Mouse (Mus musculus): ENCODE results near the gene Lamp1. TPM values are rescaled to one million over a fixed set of nuclear protein-coding genes. Genes with fewer than 3 reads are reported as not detected.

Gene Lamp1
- polyA plus RNA-seq, 1 experiment from 2014 or later = 361 TPM

DNA sequence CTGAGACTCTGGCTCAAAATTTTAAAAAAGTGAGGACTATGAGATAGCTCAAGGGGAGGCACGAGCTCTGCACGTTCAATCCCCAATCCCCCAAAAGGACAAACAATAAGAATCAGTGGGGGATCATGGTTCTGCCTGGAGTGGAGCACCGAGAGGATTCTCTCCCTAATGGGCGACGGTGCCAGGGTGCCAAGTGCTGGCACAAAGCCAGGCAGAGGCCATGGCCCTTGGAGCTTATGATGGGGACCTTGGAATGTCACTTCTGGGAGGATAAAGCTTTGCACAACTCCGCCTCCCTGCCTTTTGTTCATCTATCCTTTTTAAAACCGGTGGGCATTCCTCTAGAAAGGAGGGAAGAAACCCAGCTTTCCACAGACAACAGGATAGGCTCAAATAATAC lies 28.7 kb downstream of the Lamp1 start:
- no peak for ATAC-seq (ENCODE audit: insufficient number of reproducible peaks, insufficient read depth, low FRiP score, low read depth)
- H3K27me3 ChIP-seq (ENCODE audit: control insufficient read depth, insufficient read depth, low read length) = no peaks in the 10 kb centered on the region
- no peak overlapping the region for H3K4me2 ChIP-seq (ENCODE audit: low read length)
- H3K9ac ChIP-seq (ENCODE audit: low read length) = no peak overlapping the region
- WGBS = 71% methylated on average over 7 of the region's 7 CpGs
- no peak overlapping the region for H3K4me3 ChIP-seq (ENCODE audit: control insufficient read depth in 1 of 2, insufficient read depth in 1 of 2, low read depth in 1 of 2, low read length in 2 of 2)
- no peak overlapping the region for H3K27ac ChIP-seq (replicated peaks in 1 of 2; ENCODE audit: control insufficient read depth in 1 of 2, insufficient read depth in 1 of 2, low read depth in 2 of 2, low read length in 2 of 2)
- H3K4me1 ChIP-seq (ENCODE audit: control insufficient read depth in 2 of 2, insufficient read depth in 2 of 2, low read length in 2 of 2) = no peaks in the 10 kb centered on the region
- H3K36me3 ChIP-seq (ENCODE audit: control insufficient read depth, insufficient read depth, low read length) = peaks cover 19% of the 10 kb centered on the region; the same call in 1 of the 2 replicates
- H3K9me3 ChIP-seq (ENCODE audit: control insufficient read depth, low read length) = no peaks in the 10 kb centered on the region

DNA sequence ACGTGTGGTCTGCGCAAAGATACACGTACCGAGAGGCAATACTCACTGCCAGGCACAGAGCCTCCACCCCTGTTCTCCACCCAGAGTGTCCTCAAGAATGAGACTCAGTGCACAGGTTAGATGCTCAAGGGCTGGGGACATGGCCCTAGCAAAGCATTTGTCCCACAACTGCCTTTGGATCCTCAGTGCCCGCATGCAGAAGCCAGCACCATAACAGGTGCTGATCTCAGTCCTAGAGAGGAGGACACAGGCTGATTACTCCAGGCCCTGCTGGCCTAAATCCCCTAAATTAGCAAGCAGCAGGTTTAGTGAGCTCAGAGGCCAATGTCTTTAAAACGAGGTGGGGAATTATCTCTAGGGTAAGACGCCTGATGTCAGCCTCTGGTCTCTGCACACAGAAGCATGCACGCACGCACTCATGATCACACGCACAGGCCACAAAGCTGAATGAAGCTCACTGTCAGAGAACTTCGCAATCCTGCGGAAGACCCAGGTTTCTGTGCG lies 29.1 kb downstream of the Lamp1 start:
- Histone ChIP-seq H3K4me1 (ENCODE audit: control insufficient read depth in 2 of 2, insufficient read depth in 2 of 2, low read length in 2 of 2) (no peaks in the 10 kb centered on the region), H3K36me3 (ENCODE audit: control insufficient read depth, insufficient read depth, low read length) (peaks cover 19% of the 10 kb centered on the region; the same call in 1 of the 2 replicates), H3K9me3 (ENCODE audit: control insufficient read depth, low read length) (no peaks in the 10 kb centered on the region), H3K27ac (replicated peaks in 1 of 2; ENCODE audit: control insufficient read depth in 1 of 2, insufficient read depth in 1 of 2, low read depth in 2 of 2, low read length in 2 of 2) (no peak overlapping the region), H3K4me2 (ENCODE audit: low read length) (no peak overlapping the region), H3K9ac (ENCODE audit: low read length) (no peak overlapping the region), H3K27me3 (ENCODE audit: control insufficient read depth, insufficient read depth, low read length) (no peaks in the 10 kb centered on the region), H3K4me3 (ENCODE audit: control insufficient read depth in 1 of 2, insufficient read depth in 1 of 2, low read depth in 1 of 2, low read length in 2 of 2) (no peak overlapping the region)
- ATAC-seq (ENCODE audit: insufficient number of reproducible peaks, insufficient read depth, low FRiP score, low read depth) = no peak
- WGBS = 88% methylated on average over 13 of the region's 13 CpGs

DNA sequence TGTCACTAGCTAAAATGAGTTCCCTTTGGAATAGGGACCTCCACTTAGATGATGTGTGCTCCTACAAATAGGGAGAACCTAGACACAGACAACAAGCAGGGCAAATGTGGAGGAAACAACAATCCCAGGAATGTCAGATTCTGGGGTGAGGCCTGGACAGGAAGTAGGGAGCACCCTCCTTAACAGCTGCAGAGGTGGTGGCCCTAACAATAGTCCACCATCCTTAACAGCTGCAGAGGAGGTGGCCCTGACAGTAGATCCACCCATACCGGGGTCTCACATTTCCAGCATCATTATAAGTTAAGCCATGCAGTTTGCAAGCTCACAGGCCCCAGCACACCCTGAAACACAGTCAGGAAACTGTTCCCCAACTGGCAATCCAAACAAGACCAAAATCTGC lies 29.9 kb downstream of the Lamp1 start:
- no peaks in the 10 kb centered on the region for H3K9me3 ChIP-seq (ENCODE audit: control insufficient read depth, low read length)
- H3K4me1 ChIP-seq (ENCODE audit: control insufficient read depth in 2 of 2, insufficient read depth in 2 of 2, low read length in 2 of 2) = no peaks in the 10 kb centered on the region
- peaks cover 19% of the 10 kb centered on the region; the same call in 1 of the 2 replicates for H3K36me3 ChIP-seq (ENCODE audit: control insufficient read depth, insufficient read depth, low read length)
- H3K9ac ChIP-seq (ENCODE audit: low read length) = no peak overlapping the region
- no peak overlapping the region for H3K27ac ChIP-seq (replicated peaks in 1 of 2; ENCODE audit: control insufficient read depth in 1 of 2, insufficient read depth in 1 of 2, low read depth in 2 of 2, low read length in 2 of 2)
- no peak overlapping the region for H3K4me3 ChIP-seq (ENCODE audit: control insufficient read depth in 1 of 2, insufficient read depth in 1 of 2, low read depth in 1 of 2, low read length in 2 of 2)
- WGBS = 71% methylated on average over 1 of the region's 1 CpGs
- H3K27me3 ChIP-seq (ENCODE audit: control insufficient read depth, insufficient read depth, low read length) = no peaks in the 10 kb centered on the region
- no peak overlapping the region for H3K4me2 ChIP-seq (ENCODE audit: low read length)
- no peak for ATAC-seq (ENCODE audit: insufficient number of reproducible peaks, insufficient read depth, low FRiP score, low read depth)

DNA sequence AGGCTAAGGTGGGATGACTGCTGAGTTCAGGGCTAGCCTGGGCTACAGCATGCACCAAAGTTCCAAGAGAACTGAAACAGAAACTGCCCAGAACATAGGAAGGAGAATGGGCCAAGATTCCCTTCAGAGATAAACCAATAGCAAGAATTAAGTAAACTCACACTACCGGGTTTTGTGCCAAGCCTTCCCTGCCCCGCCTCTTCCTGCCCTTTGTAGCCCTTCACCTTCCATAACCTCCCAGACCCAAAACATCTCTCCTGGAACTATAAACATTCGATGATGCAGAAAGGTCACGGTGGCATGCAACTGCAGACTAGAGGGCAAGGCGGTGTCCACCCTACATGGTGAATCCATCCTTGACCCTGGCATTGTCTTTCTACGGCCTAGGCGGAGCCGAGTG lies 31.3 kb downstream of the Lamp1 start:
- H3K36me3 ChIP-seq (ENCODE audit: control insufficient read depth, insufficient read depth, low read length) = peaks cover 10% of the 10 kb centered on the region; the same call in 1 of the 2 replicates
- H3K4me1 ChIP-seq (ENCODE audit: control insufficient read depth in 2 of 2, insufficient read depth in 2 of 2, low read length in 2 of 2) = no peaks in the 10 kb centered on the region
- H3K4me3 ChIP-seq (ENCODE audit: control insufficient read depth in 1 of 2, insufficient read depth in 1 of 2, low read depth in 1 of 2, low read length in 2 of 2) = no peak overlapping the region
- H3K9ac ChIP-seq (ENCODE audit: low read length) = no peak overlapping the region
- 93% methylated on average over 8 of the region's 8 CpGs for WGBS
- H3K4me2 ChIP-seq (ENCODE audit: low read length) = no peak overlapping the region
- no peak for ATAC-seq (ENCODE audit: insufficient number of reproducible peaks, insufficient read depth, low FRiP score, low read depth)
- H3K27ac ChIP-seq (replicated peaks in 1 of 2; ENCODE audit: control insufficient read depth in 1 of 2, insufficient read depth in 1 of 2, low read depth in 2 of 2, low read length in 2 of 2) = no peak overlapping the region
- H3K27me3 ChIP-seq (ENCODE audit: control insufficient read depth, insufficient read depth, low read length) = no peaks in the 10 kb centered on the region
- no peaks in the 10 kb centered on the region for H3K9me3 ChIP-seq (ENCODE audit: control insufficient read depth, low read length)

DNA sequence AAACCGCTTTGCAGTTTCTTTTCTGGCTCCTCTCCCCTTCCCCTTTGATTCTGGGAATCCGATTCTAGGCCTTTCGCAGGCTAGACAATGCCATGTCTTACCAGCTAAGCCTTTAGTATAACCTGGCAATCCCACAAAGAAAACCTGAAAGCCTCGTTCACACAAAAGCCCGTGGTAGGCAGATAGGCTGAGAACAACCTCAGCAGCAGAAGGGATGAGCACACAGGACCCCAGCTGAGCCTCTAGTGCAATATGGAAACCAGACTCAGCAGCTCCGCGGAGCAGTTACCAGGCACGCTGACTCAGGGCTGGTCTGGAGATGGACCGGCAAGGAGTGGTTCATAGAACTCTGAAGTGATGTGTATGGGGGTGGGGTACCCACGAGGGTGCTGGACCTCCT lies 35.9 kb downstream of the Lamp1 start:
- 55% methylated on average over 10 of the region's 10 CpGs for WGBS
- ATAC-seq (ENCODE audit: insufficient number of reproducible peaks, insufficient read depth, low FRiP score, low read depth) = no peak
- no peaks in the 10 kb centered on the region for H3K36me3 ChIP-seq (ENCODE audit: control insufficient read depth, insufficient read depth, low read length)
- H3K9me3 ChIP-seq (ENCODE audit: control insufficient read depth, low read length) = no peaks in the 10 kb centered on the region
- no peak overlapping the region for H3K4me3 ChIP-seq (ENCODE audit: control insufficient read depth in 1 of 2, insufficient read depth in 1 of 2, low read depth in 1 of 2, low read length in 2 of 2)
- peaks cover 6% of the 10 kb centered on the region for H3K27me3 ChIP-seq (ENCODE audit: control insufficient read depth, insufficient read depth, low read length)
- H3K9ac ChIP-seq (ENCODE audit: low read length) = no peak overlapping the region
- H3K27ac ChIP-seq (replicated peaks in 1 of 2; ENCODE audit: control insufficient read depth in 1 of 2, insufficient read depth in 1 of 2, low read depth in 2 of 2, low read length in 2 of 2) = no peak overlapping the region
- peaks cover 0 to 2% of the 10 kb centered on the region in 2 experiments; a peak in 1 of 4 replicates for H3K4me1 ChIP-seq (ENCODE audit: control insufficient read depth in 2 of 2, insufficient read depth in 2 of 2, low read length in 2 of 2)
- no peak overlapping the region for H3K4me2 ChIP-seq (ENCODE audit: low read length)

DNA sequence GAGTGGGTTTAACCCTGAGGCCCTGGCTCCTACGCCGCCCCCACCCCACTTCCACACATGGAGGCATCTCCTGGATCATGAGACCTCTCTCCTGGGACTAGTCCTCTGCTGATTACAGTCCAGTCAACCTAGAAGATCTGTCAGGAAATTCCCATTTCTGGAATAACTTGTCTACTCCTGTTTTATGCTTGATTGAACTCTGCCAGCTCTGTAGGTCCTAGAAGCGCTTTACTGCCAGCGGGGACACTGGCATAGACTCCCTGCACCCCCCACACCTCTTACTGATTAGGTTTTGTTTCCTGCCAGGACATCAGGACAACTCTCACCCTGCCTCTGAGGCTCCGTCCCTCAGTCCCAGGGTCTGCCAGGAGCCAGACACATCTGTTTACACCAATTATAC lies 38.5 kb downstream of the Lamp1 start:
- no peak for ATAC-seq (ENCODE audit: insufficient number of reproducible peaks, insufficient read depth, low FRiP score, low read depth)

DNA sequence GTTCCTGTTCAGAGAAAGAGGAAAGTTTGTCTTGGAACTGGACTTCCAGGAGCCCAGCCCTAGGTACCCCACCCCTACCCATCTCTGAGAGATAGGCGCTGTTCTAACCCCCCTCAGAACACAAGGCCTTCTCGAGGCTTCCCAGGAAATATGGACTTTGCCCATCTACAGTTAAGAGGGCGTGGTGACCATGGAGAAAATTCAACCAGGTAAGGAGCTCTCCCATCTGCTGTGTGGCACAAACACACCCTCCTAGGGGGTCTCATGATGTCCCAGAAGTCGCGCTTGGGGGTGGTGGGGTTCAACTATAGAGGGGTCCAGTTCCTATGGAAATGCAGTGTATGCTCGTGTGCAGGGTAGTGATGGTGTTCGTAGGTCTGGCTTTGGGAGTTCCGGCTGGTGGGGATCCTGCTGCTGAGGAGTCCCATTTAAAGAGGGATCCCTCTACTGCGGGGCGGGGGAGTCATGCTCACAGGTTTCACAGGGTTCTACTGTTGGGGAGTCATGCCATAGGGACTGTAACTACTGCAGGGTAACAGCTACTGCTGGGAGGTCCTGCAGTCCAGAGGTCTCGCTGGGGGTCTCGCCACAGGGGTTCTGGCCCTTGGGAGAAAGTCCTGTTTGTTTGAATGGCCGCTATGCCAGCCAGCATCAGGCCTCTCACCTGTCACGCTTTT lies 40.6 kb downstream of the Lamp1 start:
- peak overlapping the region; percentile 82 for H3K9ac ChIP-seq (ENCODE audit: low read length)
- no peak for ATAC-seq (ENCODE audit: insufficient number of reproducible peaks, insufficient read depth, low FRiP score, low read depth)
- WGBS = 36% methylated on average over 14 of the region's 14 CpGs

More for the DNA sequence above, 38.5 kb downstream of the Lamp1 start:
- no peaks in the 10 kb centered on the region for H3K9me3 ChIP-seq (ENCODE audit: control insufficient read depth, low read length)
- H3K4me3 ChIP-seq (ENCODE audit: control insufficient read depth in 1 of 2, insufficient read depth in 1 of 2, low read depth in 1 of 2, low read length in 2 of 2) = no peak overlapping the region
- WGBS = 83% methylated on average over 5 of the region's 5 CpGs
- H3K36me3 ChIP-seq (ENCODE audit: control insufficient read depth, insufficient read depth, low read length) = no peaks in the 10 kb centered on the region
- no peak overlapping the region for H3K27ac ChIP-seq (replicated peaks in 1 of 2; ENCODE audit: control insufficient read depth in 1 of 2, insufficient read depth in 1 of 2, low read depth in 2 of 2, low read length in 2 of 2)
- H3K27me3 ChIP-seq (ENCODE audit: control insufficient read depth, insufficient read depth, low read length) = peaks cover 12% of the 10 kb centered on the region
- peaks cover 4 to 9% of the 10 kb centered on the region in 2 experiments; a peak in 3 of 4 replicates for H3K4me1 ChIP-seq (ENCODE audit: control insufficient read depth in 2 of 2, insufficient read depth in 2 of 2, low read length in 2 of 2)
- H3K9ac ChIP-seq (ENCODE audit: low read length) = no peak overlapping the region
- no peak overlapping the region for H3K4me2 ChIP-seq (ENCODE audit: low read length)

More for the DNA sequence above, 40.6 kb downstream of the Lamp1 start:
- H3K4me3 ChIP-seq (ENCODE audit: control insufficient read depth in 1 of 2, insufficient read depth in 1 of 2, low read depth in 1 of 2, low read length in 2 of 2) = peak overlapping the region; percentile 63 to 74
- H3K27me3 ChIP-seq (ENCODE audit: control insufficient read depth, insufficient read depth, low read length) = peaks cover 12% of the 10 kb centered on the region
- peaks cover 7 to 9% of the 10 kb centered on the region in 2 experiments for H3K4me1 ChIP-seq (ENCODE audit: control insufficient read depth in 2 of 2, insufficient read depth in 2 of 2, low read length in 2 of 2)
- no peaks in the 10 kb centered on the region for H3K36me3 ChIP-seq (ENCODE audit: control insufficient read depth, insufficient read depth, low read length)
- H3K9me3 ChIP-seq (ENCODE audit: control insufficient read depth, low read length) = no peaks in the 10 kb centered on the region
- peak overlapping the region; percentile 68 for H3K4me2 ChIP-seq (ENCODE audit: low read length)
- H3K27ac ChIP-seq (replicated peaks in 1 of 2; ENCODE audit: control insufficient read depth in 1 of 2, insufficient read depth in 1 of 2, low read depth in 2 of 2, low read length in 2 of 2) = no peak overlapping the region
